Mouse (Mus musculus) brown adipose tissue, adult 24 weeks (tissue): ENCODE results near the gene Ubtd1. TPM values are rescaled to one million over a fixed set of nuclear protein-coding genes. Genes with fewer than 3 reads are reported as not detected.
A peak's percentile ranks its signal among the peaks of the same experiment; 100 is the strongest.

Source experiments
- H3K27ac ChIP-seq: fragments of 200-500 bp; replicated peaks from 2 replicates; pipeline ENCODE4 v1.5.1; 2012; ENCODE audit warnings: low read depth, mild to moderate bottlenecking, low read length
- H3K4me1 ChIP-seq: fragments of 200-500 bp; 2 replicates; pipeline ENCODE4 v1.6.1; 2012; ENCODE audit warnings: low read length, mixed read lengths; ENCODE audit not compliant: control insufficient read depth, insufficient read depth, insufficient read length
- H3K4me3 ChIP-seq: fragments of 200-500 bp; 2 replicates; pipeline ENCODE4 v1.5.1; 2012; ENCODE audit warnings: low read depth, mild to moderate bottlenecking, low read length, moderate library complexity; ENCODE audit not compliant: insufficient read depth
- polyA plus RNA-seq: library from polyadenylated mRNA; stranded (reverse); fragments of >200 nt; gene quantifications from 2 replicates; pipeline ENCODE4 v1.2.4, GENCODE M21; 2012; ENCODE audit not compliant: missing spikeins, insufficient read depth, insufficient read length

The Ubtd1 gene
- polyA plus RNA-seq, 1 experiment = 9.0 TPM

- Histone ChIP-seq H3K4me1 (no peaks in the 10 kb centered on the region), H3K4me3 (peak overlapping the region; percentile 89), H3K27ac (peak overlapping the region; percentile 73)
Measured at GRCm38 (mm10) chr19:41981931-41982790, 598 bp downstream of the Ubtd1 start.

DNA sequence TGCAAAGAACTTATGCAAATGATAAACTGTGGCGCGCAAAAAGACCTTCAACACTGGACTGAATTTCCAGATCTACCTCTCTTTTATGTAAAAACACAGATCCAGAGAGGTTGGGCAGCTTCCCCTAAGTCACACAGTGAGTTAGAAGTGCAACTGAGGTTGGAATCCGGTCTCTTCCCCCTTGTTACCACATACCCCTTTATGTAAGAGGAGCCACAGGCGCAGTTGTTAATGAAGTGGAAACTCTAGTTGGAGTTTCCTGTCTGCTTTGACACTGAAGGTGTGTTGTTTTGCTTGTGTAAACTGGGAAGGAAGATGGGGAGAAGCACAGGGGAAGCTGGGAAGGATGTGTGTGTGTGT, 1.2 kb downstream of the Ubtd1 start:
- Histone ChIP-seq H3K4me1 (no peaks in the 10 kb centered on the region), H3K27ac (peak overlapping the region; percentile 73; the same call in 1 of the 2 replicates), H3K4me3 (peak overlapping the region; percentile 89)

DNA sequence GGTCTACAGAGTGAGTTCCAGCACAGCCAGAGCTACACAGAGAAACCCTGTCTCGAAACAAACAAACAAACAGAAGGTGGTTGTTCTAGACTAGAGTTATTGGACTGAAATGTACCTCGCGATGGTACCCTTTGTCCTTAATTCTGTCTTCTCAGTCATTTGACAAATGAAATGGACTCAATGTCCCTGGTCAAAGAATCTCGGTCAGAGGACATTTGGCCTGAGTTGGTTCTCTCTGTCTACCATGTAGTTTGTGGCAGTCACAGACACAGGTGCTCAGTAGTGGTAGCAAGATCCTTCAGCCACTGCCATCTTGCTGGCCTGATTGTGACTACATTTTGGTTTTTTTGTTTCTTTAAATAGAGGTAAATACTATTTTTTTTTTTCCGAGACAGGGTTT, 4.4 kb downstream of the Ubtd1 start:
- H3K4me1 ChIP-seq = peaks cover 8% of the 10 kb centered on the region; the same call in 1 of the 2 replicates
- H3K27ac ChIP-seq = no peak overlapping the region
- no peak overlapping the region for H3K4me3 ChIP-seq

- Histone ChIP-seq H3K4me1 (peaks cover 9% of the 10 kb centered on the region; the same call in 1 of the 2 replicates), H3K4me3 (no peak overlapping the region), H3K27ac (no peak overlapping the region)
Measured at GRCm38 (mm10) chr19:41987206-41987605, 5.6 kb downstream of the Ubtd1 start.

GRCm38 (mm10) chr19:41989810-41990209, 8.2 kb downstream of the Ubtd1 start:
- H3K4me1 ChIP-seq = peaks cover 15% of the 10 kb centered on the region
- no peak overlapping the region for H3K4me3 ChIP-seq
- peak overlapping the region; percentile 38; the same call in 1 of the 2 replicates for H3K27ac ChIP-seq

DNA sequence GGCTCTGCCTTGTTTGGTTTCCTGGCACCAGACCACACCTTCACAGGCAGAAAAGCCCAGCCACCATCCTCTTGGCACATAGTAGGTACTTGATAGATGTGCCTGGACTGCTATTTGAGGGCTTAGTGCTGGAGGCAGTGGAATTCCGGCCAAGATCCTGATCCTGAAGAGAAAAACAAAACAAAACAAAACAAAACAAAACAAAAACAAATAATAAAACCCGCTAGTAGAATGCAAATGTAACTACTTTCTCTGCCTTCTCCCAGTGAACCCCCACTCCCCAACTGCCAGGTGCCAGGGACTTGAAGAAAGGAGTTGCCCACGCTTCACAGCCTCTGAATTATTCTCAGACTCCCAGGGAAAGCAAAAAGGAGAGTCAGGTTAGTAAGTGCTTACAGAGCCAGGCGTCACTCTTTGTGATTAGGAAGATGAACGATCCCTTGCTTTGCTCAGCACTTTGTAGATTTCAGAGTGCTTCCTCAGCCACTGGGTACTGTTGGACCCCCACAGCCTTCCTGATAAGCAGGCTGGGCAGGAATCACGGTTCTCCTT, 10.4 kb downstream of the Ubtd1 start:
- peaks cover 15% of the 10 kb centered on the region for H3K4me1 ChIP-seq
- H3K4me3 ChIP-seq = no peak overlapping the region
- 0 out of 2 replicates have a peak overlapping the region, but pooled peaks have one; percentile 23 for H3K27ac ChIP-seq

DNA sequence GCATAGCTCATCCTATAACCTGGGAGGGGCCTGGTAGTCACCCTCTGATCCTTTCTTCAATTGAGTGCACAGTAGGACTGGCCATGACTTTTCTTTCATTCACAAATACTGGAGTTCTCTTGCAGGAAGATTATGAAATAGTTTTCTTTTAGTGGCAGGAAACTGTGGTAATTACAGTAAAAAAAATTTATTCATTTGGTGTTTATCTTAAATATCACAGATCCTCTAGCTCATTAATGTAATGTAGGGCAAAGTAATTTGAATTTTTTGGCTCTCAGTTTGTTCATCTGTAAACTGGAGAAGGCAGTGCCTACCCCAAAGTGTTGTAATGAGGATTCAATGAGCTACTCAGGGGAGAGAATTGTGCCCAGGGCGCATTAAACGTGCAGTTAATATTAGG, 11.4 kb downstream of the Ubtd1 start:
- Histone ChIP-seq H3K27ac (no peak overlapping the region), H3K4me3 (no peak overlapping the region), H3K4me1 (peaks cover 15% of the 10 kb centered on the region)

DNA sequence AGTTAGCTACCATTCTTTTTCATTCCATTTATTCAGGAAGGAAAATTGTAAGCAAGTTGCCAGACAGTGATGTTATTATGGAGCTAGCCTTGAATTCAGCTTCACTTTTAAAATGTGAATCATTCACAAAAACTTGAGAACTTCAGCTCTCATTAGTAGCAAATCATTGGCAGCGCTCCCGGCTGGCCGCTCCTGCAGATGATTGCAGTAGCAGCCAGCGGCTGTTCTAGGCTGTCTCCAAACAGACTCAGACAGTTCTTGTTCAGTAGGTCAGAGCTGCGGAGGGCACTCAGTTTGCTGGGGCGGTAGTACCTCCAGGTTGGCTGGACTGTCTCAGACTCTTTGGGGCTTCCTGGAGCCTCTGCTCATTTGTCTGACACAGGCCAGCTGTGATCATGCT, 11.9 kb downstream of the Ubtd1 start:
- H3K4me1 ChIP-seq = peaks cover 14% of the 10 kb centered on the region
- no peak overlapping the region for H3K27ac ChIP-seq
- H3K4me3 ChIP-seq = no peak overlapping the region

GRCm38 (mm10) chr19:41994023-41994422, 12.5 kb downstream of the Ubtd1 start:
- H3K4me3 ChIP-seq = no peak overlapping the region
- no peak overlapping the region for H3K27ac ChIP-seq
- peaks cover 17% of the 10 kb centered on the region for H3K4me1 ChIP-seq

GRCm38 (mm10) chr19:41995483-41995882, 13.9 kb downstream of the Ubtd1 start:
- H3K4me3 ChIP-seq = no peak overlapping the region
- peaks cover 24% of the 10 kb centered on the region; the same call in 1 of the 2 replicates for H3K4me1 ChIP-seq
- no peak overlapping the region for H3K27ac ChIP-seq

DNA sequence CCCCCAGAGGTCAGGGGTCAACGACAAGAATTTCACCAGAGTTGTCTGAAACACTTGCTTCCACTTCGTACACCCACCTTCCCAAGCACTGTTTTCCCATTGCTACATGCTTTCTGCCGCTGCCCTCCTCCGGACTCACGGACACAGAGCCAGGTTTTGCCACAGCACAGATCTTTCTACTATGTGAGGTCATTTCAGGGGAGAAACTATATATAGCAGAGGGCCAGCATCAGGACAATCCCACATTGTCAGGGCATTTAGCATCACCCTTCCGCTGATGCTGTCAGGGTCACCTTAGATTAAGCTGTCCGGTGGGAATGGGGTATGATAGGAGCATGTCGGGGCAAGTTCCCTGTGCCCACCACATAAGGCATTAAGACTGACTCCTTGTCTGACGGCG, 15.5 kb downstream of the Ubtd1 start:
- Histone ChIP-seq H3K27ac (no peak overlapping the region), H3K4me3 (no peak overlapping the region), H3K4me1 (peaks cover 33% of the 10 kb centered on the region)

- H3K27ac ChIP-seq = peak overlapping the region; percentile 75
- no peak overlapping the region for H3K4me3 ChIP-seq
- H3K4me1 ChIP-seq = peaks cover 27% of the 10 kb centered on the region
Measured at GRCm38 (mm10) chr19:41998770-41999548, 17.4 kb downstream of the Ubtd1 start.

DNA sequence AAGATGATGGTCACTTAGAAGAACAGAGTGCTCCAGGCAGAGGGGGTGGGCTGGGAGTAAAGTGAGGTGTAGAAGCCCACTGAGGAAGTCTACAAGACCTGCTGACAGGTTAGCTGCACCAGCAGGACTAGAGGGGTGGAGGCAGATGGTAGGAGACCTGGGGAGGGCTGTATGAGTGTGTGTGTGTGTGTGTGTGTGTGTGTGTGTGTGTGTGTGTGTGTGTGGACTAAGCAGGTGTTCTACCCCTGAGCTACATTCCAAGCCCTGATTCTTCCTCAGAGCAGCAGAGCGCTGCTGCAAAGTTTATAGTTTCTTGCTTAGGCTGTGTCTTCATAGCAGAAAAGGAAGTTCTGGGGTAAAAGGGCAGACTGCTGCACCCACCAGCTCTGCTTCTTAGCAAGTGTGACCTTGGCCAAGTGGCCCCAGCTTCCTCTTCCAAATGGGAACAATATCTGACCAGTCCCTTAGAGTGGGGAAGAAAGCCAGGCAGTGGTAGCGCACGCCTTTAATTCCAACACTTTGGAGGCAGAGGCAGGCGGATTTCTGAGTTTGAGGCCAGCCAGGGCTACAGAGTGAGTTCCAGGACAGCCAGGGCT, 18.2 kb downstream of the Ubtd1 start:
- Histone ChIP-seq H3K4me3 (no peak overlapping the region), H3K4me1 (peaks cover 30% of the 10 kb centered on the region), H3K27ac (peak overlapping the region; percentile 75)

GRCm38 (mm10) chr19:42000446-42000958, 18.9 kb downstream of the Ubtd1 start:
- Histone ChIP-seq H3K4me1 (peaks cover 35% of the 10 kb centered on the region), H3K4me3 (no peak overlapping the region)

More at GRCm38 (mm10) chr19:42000446-42000958, 18.9 kb downstream of the Ubtd1 start:
- peak overlapping the region; percentile 75 for H3K27ac ChIP-seq
